Mouse (Mus musculus) heart, adult 2 months (tissue): ENCODE results near the gene Rpl13. TPM values are rescaled to one million over a fixed set of nuclear protein-coding genes. Genes with fewer than 3 reads are reported as not detected.
A peak's percentile ranks its signal among the peaks of the same experiment; 100 is the strongest.

Source experiments
- DNase-seq, 2 experiments: peaks; one replicate each; pipeline ENCODE4 v3.0.0; 2021
- H3K27ac ChIP-seq: fragments of 200-600 bp; 2 replicates; pipeline ENCODE4 v1.8.1; 2022
- H3K27me3 ChIP-seq: fragments of 200-500 bp; 2 replicates; pipeline ENCODE4 v1.6.1; 2012; ENCODE audit warnings: mild to moderate bottlenecking, low read length, inconsistent platforms, mixed read lengths; ENCODE audit not compliant: control insufficient read depth, insufficient read depth
- H3K36me3 ChIP-seq: fragments of 200-500 bp; 2 replicates; pipeline ENCODE4 v1.6.1; 2012; ENCODE audit warnings: low read length, inconsistent platforms; ENCODE audit not compliant: control insufficient read depth, insufficient read depth
- H3K4me1 ChIP-seq: fragments of 200-500 bp; 2 replicates; pipeline ENCODE4 v1.6.1; 2011; ENCODE audit warnings: low read length; ENCODE audit not compliant: control insufficient read depth, insufficient read depth
- H3K4me3 ChIP-seq: fragments of 200-600 bp; 2 replicates; pipeline ENCODE4 v1.8.1; 2022
- H3K79me2 ChIP-seq: fragments of 200-500 bp; replicated peaks from 2 replicates; pipeline ENCODE4 v1.6.1; 2012; ENCODE audit warnings: mild to moderate bottlenecking, inconsistent platforms, low read length, moderate library complexity, mixed read lengths; ENCODE audit not compliant: control insufficient read depth, insufficient read depth
- H3K9ac ChIP-seq: fragments of 200-500 bp; 2 replicates; pipeline ENCODE4 v1.6.1; 2012; ENCODE audit warnings: low read depth, mild to moderate bottlenecking, control low read depth, inconsistent platforms, low read length, mixed read lengths
- CTCF ChIP-seq: fragments of 200-600 bp; IDR thresholded peaks from 2 replicates; pipeline ENCODE4 v1.8.1; 2022; ENCODE audit warnings: antibody characterized with exemption, mild to moderate bottlenecking, moderate library complexity
- EP300 ChIP-seq: fragments of 200-500 bp; IDR thresholded peaks from 2 replicates; pipeline ENCODE4 v1.6.1; 2011; ENCODE audit warnings: low read depth, low read length, control low read depth; ENCODE audit not compliant: insufficient read depth
- POLR2A ChIP-seq: fragments of 200-500 bp; IDR thresholded peaks from 2 replicates; pipeline ENCODE4 v1.6.1; 2011; ENCODE audit warnings: mild to moderate bottlenecking, low read depth, low read length, control low read depth; ENCODE audit not compliant: insufficient read depth
- WGBS: fragments of 180-500 bp; shearing (Covaris S2); methylation state at CpG from one replicate; pipeline ENCODE4 v1.1.7; 2018; 5-methylcytosine and 5-hydroxymethylcytosine counted together
- intact Hi-C: fragments of 180-260 bp; cut with DNase I; formaldehyde crosslinking; loops from one replicate; pipeline ENCODE4 v1.15.1; 2025
- microRNA-seq, 2 experiments: library from miRNA; unstranded; fragments of <30 nt; microRNA quantifications; one replicate each; pipeline ENCODE4 v1.2.0; 2021
- polyA plus RNA-seq: library from polyadenylated mRNA; depleted of rRNA; stranded (reverse); fragments of >200 nt; gene quantifications from 2 replicates; pipeline ENCODE4 v1.2.3, GENCODE M21; 2012; rRNA removed
- total RNA-seq, 2 experiments: library from RNA; stranded (reverse); gene quantifications; 2 replicates each; pipeline ENCODE4 v1.2.3; 2021

Rpl13 gene
- total and polyA plus RNA-seq, 3 experiments = 418 to 616 (median 463) TPM

- WGBS = 66% methylated on average over 6 of the region's 6 CpGs
- Histone ChIP-seq H3K4me1 (peaks cover 6% of the 10 kb centered on the region), H3K27me3 (no peaks in the 10 kb centered on the region), H3K79me2 (no peaks in the 10 kb centered on the region), H3K36me3 (no peaks in the 10 kb centered on the region), H3K4me3 (no peak overlapping the region), H3K27ac (no peak overlapping the region; the same call in 1 of the 2 replicates), H3K9ac (no peak overlapping the region)
- intact Hi-C loops = loop anchor here (5.0 kb wide), 1 partner anchor 42 kb away; the partner anchor contains the start of gene Dpep1
- DNase-seq = peak; percentile 54 to 55
- TF ChIP-seq POLR2A = no peak
- peak; percentile 64 for TF ChIP-seq CTCF
These were observed 43.1 kb downstream of the Rpl13 start for GRCm38 (mm10) chr8:123145279-123145678.

GRCm38 (mm10) chr8:123146390-123146789 is 44.2 kb downstream of the Rpl13 start:
- no peak overlapping the region for H3K4me3 ChIP-seq
- no peaks in the 10 kb centered on the region for H3K27me3 ChIP-seq
- no peaks in the 10 kb centered on the region for H3K36me3 ChIP-seq
- H3K4me1 ChIP-seq = peaks cover 8% of the 10 kb centered on the region
- peak in 1 of 2 experiments; percentile 44 for DNase-seq
- H3K27ac ChIP-seq = no peak overlapping the region; the same call in 1 of the 2 replicates
- intact Hi-C loops = loop anchor here (5.0 kb wide), 1 partner anchor 41 kb away; the partner anchor contains the start of gene Dpep1
- no peaks in the 10 kb centered on the region for H3K79me2 ChIP-seq
- no peak overlapping the region for H3K9ac ChIP-seq
- 82% methylated on average over 7 of the region's 7 CpGs for WGBS
- peak; percentile 23; the same call in 1 of the 2 replicates for TF ChIP-seq POLR2A
- no peak for TF ChIP-seq EP300

- no peaks in the 10 kb centered on the region for H3K36me3 ChIP-seq
- intact Hi-C loops = no loop called here
- WGBS = 31% methylated on average over 9 of the region's 9 CpGs
- no peak for TF ChIP-seq EP300
- TF ChIP-seq POLR2A = no peak
- TF ChIP-seq CTCF = no peak
- no peak overlapping the region for H3K4me3 ChIP-seq
- H3K27me3 ChIP-seq = no peaks in the 10 kb centered on the region
- H3K27ac ChIP-seq = peak overlapping the region; percentile 17; the same call in 1 of the 2 replicates
- no peak for DNase-seq
- no peak overlapping the region for H3K9ac ChIP-seq
- H3K79me2 ChIP-seq = no peaks in the 10 kb centered on the region
- peaks cover 2% of the 10 kb centered on the region for H3K4me1 ChIP-seq
These were observed 48.6 kb downstream of the Rpl13 start for GRCm38 (mm10) chr8:123150737-123151171.

Small RNA genes lying within 50 kb of the gene (microRNA-seq; reads per million reads assigned to microRNA genes)
- gene Mir7079 (0 reads per million in 2 experiments), gene Mir7080 (1.7 to 2.3 reads per million in 2 experiments)

Other genes starting within 250 kb of the Rpl13 start
- 10 to 100 TPM; 68.0 to 76.3 TPM for gene Ankrd11, start 60.1 kb upstream of the Rpl13 start, total RNA-seq
- gene Ankrd11, start 60.1 kb upstream of the Rpl13 start, polyA plus RNA-seq = 34.4 and 48.3 TPM in 2 replicates
- gene Spg7, start 39.4 kb upstream of the Rpl13 start, total RNA-seq = 10 to 100 TPM; 74.4 to 88.2 TPM
- gene Spg7, start 39.4 kb upstream of the Rpl13 start, polyA plus RNA-seq = 95.9 and 113 TPM in 2 replicates
- gene Cpne7, start 15.0 kb downstream of the Rpl13 start, total RNA-seq = under 1 TPM; 0.18 to 0.91 TPM
- 0.91 and 1.7 TPM in 2 replicates for gene Cpne7, start 15.0 kb downstream of the Rpl13 start, polyA plus RNA-seq
- under 1 TPM; 0.27 to 0.91 TPM for gene Sult5a1, start 56.0 kb downstream of the Rpl13 start, total RNA-seq
- gene Sult5a1, start 56.0 kb downstream of the Rpl13 start, polyA plus RNA-seq = 2.3 and 5.3 TPM in 2 replicates
- 10 to 100 TPM; 35.4 to 55.0 TPM for gene Dpep1, start 83.9 kb downstream of the Rpl13 start, total RNA-seq
- 80.1 and 103 TPM in 2 replicates for gene Dpep1, start 83.9 kb downstream of the Rpl13 start, polyA plus RNA-seq
- gene Chmp1a, start 110.4 kb downstream of the Rpl13 start, total RNA-seq = 10 to 100 TPM; 56.3 to 58.3 TPM
- 63.9 and 81.4 TPM in 2 replicates for gene Chmp1a, start 110.4 kb downstream of the Rpl13 start, polyA plus RNA-seq
- 10 to 100 TPM; 25.6 to 29.4 TPM for gene Spata33, start 110.5 kb downstream of the Rpl13 start, total RNA-seq
- 16.2 and 16.4 TPM in 2 replicates for gene Spata33, start 110.5 kb downstream of the Rpl13 start, polyA plus RNA-seq
- gene Cdk10, start 122.5 kb downstream of the Rpl13 start, total RNA-seq = 10 to 100 TPM; 18.4 to 22.9 TPM
- gene Cdk10, start 122.5 kb downstream of the Rpl13 start, polyA plus RNA-seq = 32.4 and 37.0 TPM in 2 replicates
- gene Spata2l, start 133.9 kb downstream of the Rpl13 start, total RNA-seq = 1 to 10 TPM; 6.0 to 7.5 TPM
- 6.7 and 7.0 TPM in 2 replicates for gene Spata2l, start 133.9 kb downstream of the Rpl13 start, polyA plus RNA-seq
- gene Zfp276, start 151.8 kb downstream of the Rpl13 start, total RNA-seq = 10 to 100 TPM in 1 of 2 experiments, 1 to 10 TPM in 1; 9.3 to 11.2 TPM
- gene Zfp276, start 151.8 kb downstream of the Rpl13 start, polyA plus RNA-seq = 16.1 and 20.5 TPM in 2 replicates
- gene Vps9d1, start 152.0 kb downstream of the Rpl13 start, total RNA-seq = 10 to 100 TPM; 22.6 to 34.3 TPM
- gene Vps9d1, start 152.0 kb downstream of the Rpl13 start, polyA plus RNA-seq = 44.0 and 52.1 TPM in 2 replicates
- 1 to 10 TPM; 5.3 to 6.2 TPM for gene Fanca, start 216.2 kb downstream of the Rpl13 start, total RNA-seq
- gene Fanca, start 216.2 kb downstream of the Rpl13 start, polyA plus RNA-seq = 3.9 and 4.6 TPM in 2 replicates
- under 1 TPM; 0.11 to 0.26 TPM for gene Spire2, start 230.4 kb downstream of the Rpl13 start, total RNA-seq
- 0.29 and 0.53 TPM in 2 replicates for gene Spire2, start 230.4 kb downstream of the Rpl13 start, polyA plus RNA-seq